Mouse (Mus musculus) megakaryocyte, embryonic 14.5 days (primary cell): ENCODE measurements around the gene Olfr414.

Source experiments
- FLI1 ChIP-seq: IDR thresholded peaks from 2 replicates; pipeline ENCODE4 v1.6.1; 2012; ENCODE audit warnings: low read length, inconsistent platforms, mixed read lengths
- GATA1 ChIP-seq: IDR thresholded peaks from 3 replicates; pipeline ENCODE4 v1.6.1; 2012; ENCODE audit warnings: mixed read lengths, low read length, inconsistent platforms, borderline replicate concordance

DNA sequence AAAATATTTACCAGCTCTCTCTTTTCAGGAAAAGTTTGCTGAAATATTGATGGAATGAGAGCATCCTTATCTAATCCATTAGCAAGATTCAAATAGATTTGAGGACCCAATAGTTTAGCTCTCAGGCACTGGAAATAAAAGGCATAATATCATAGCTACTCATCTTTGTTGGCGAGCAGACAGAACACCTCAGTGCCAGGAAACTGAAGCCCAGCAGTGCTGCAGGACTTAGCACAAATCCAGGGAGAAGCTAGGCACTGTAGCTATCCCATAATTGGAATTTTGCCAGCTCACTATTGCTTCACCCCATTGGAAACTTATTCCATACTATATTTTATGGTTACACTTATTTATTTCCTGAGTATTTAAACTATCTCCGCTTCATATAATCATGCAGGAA is 31.2 kb downstream of the Olfr414 start:
- TF ChIP-seq FLI1 (no peak), GATA1 (no peak)
